Mouse (Mus musculus) left cerebral cortex, adult 6 months (tissue): ENCODE results near the gene Rhoa. TPM values are rescaled to one million over a fixed set of nuclear protein-coding genes. Genes with fewer than 3 reads are reported as not detected.

Experiments
- long read RNA-seq, 2 experiments: library from polyadenylated mRNA; unstranded; transcript quantifications; one replicate each; pipeline ENCODE4 v2.0.0; 2019 to 2020
- polyA plus RNA-seq: library from polyadenylated mRNA; unstranded; fragments of <200 nt; fragmentation: Nextera tagmentation; gene quantifications from 2 replicates; pipeline ENCODE4 v1.2.3, GENCODE M21; 2021

Rhoa gene
- 152 and 166 TPM in 2 replicates for polyA plus RNA-seq
- long read RNA-seq, experiment 1, transcript Rhoa-205 (6 exons, 852 nt): minor isoform, 20 of 1,406 reads
- long read RNA-seq, experiment 1, transcript Rhoa-201 (6 exons, 2,197 nt): major isoform, 1,318 of 1,406 reads
- long read RNA-seq, experiment 1, transcript Rhoa-202 (3 exons, 667 nt): minor isoform, 6 of 1,406 reads
- long read RNA-seq, experiment 1, partial matches to known transcripts: 36 of 1,406 reads
- long read RNA-seq, experiment 1, other reads (novel, unspliced or antisense): 26 of 1,406 reads
- long read RNA-seq, experiment 2, transcript Rhoa-205 (6 exons, 852 nt): minor isoform, 6 of 296 reads
- long read RNA-seq, experiment 2, transcript Rhoa-201 (6 exons, 2,197 nt): major isoform, 212 of 296 reads
- long read RNA-seq, experiment 2, partial matches to known transcripts: 72 of 296 reads
- long read RNA-seq, experiment 2, other reads (novel, unspliced or antisense): 4 of 296 reads

DNA sequence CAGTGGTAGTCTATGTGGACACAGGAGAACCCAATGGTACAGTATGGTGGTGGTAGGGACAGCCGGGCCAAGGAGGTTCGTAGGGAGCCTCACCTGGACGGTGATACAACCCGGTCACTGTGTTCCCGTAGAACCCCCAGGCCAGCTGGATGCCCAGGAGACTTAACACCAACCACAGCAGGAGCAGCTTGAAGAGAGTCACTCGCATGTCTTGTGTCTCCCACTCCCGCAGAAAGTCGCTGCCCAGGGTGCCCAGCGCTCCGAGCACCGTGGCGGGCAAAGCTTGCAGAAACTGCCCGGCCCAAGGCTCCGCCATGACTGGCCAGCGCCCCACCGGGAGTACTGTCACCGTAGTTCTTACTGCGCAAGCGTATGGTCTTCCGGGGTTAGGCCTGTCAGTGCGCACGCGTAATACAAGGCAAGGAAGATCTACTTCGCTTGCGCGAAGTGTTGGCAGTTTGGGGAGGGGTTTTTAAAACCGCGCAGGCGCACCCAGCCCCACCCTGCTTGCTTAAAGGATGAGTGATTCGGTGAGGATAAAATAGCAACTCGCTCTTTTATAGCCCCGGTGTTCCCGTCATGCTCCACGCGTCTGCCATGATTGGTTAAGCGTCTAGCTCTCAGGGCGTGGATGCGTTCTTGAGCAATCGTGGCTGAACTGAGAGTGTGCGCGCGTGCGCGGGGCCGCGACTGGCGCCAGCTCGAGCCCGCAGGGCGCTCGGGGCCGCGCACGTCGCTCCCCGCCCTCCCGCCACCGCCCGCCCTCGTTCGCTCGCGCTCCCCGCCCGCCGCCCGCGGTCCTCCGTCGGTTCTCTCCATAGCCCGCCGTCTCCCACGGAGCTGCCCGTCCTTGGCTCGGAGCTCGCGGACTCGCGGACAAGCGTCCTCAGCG lies at the start of gene Rhoa, which contains the start of gene Tcta:
Gene Rhoa (plus strand): TSS at position 501 of the 892 bp plus-strand sequence.
Gene Tcta (minus strand): TSS at position 532 of the 892 bp plus-strand sequence.

DNA sequence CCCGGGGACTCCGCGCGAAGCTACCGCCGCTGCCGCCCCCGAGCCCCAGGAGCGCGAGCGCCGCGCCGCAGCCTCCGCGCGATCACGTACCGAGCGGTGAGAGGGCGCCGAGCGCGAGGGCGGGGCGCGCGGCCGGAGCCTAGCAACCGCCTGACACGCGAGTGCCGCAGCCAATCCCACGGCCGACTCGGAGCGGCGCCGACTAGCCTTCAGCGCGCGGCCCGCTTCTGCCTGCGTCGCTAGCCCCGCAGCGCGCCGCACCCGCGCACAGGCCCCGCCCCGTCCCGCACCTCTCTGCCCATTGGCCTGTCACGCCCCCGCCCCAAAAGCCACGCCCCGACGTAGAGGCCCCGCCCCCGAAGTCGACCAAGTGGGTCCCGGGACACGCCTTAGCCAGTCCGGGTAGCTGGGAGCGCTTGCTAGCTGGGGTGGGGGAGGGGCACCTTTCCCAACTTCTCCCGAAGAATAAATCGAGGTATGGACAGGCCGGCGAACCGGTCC lies 42.2 kb upstream of the Rhoa start, which contains the start of gene Dag1:
Gene Dag1 (minus strand): TSS at position 269 of the 501 bp plus-strand sequence.

DNA sequence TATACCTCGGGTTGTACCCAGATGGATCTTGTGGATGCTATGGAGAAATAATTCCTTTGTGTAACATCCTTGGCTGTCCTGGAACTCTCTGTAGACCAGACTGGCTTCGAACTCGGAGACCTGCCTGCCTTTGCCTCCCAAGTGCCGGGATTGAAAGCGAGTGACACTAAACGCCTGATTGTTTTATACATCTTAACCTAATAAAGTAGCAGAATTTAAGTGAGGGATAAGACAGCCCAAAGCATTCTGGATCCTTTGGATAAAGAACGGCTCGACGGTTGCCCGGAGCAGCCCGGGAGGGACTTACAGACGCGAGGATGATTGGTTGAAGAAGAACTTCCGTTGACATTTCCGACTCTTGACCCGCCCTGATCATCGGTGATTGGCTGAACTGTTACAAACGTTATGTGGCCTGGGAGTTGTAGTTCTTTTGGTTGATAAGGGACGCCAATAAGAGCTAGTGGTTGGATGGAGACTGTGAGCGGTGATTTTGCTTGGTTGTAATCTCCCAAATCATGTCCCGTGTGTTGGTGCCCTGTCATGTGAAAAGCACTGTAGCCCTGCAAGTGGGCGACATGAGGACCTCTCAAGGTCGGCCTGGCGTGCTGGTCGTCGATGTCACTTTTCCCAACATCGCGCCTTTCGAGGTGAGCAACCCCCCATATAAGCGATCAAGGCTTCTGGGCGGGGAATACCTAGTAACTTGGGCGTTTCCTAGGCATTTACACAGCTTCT lies 15.7 kb upstream of the Rhoa start, which contains the start of gene Nicn1:
Gene Nicn1 (plus strand): TSS at position 414 of the 735 bp plus-strand sequence.

DNA sequence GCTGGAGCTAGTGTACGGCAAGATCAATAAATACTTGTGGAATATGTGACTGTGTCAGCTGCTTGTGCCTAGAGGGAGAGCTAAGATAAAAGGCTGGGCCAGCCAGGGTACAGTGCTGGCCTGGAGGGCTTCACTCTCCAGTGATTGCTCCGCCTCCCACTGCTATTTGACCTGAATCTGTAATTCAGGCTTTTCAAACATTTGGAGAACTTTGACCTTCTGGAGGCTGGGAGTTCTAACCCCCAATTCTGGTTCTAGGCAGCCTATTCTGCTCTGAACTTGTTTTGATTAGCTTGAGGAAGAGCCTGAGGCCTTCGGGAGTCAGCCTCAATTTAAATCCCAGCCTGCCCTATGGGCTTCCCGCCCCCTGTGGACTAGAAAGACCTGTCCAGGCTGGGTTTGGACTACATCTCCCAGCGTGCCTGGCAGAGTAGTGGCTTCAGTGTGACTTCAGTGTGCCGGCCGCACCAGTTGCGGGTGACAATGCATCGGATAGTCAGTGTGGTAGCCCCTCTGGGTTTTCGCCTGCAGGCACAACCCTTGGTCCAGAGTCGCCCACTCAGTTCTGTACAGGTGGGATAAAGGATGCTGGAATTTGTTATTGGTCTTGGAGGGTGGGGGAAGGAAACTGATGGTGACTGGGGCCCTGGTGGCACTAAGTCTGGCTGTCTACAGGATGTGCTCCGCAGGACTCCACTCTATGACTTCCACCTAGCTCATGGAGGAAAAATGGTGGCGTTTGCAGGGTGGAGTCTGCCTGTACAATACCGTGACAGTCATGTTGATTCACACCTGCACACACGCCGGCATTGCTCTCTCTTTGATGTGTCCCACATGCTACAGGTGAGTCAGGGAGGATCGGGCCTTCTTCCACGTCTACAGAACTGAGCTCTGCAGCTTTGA lies 9.2 kb upstream of the Rhoa start, which contains the start of gene Amt:
Gene Amt (plus strand): TSS at position 401 of the 903 bp plus-strand sequence.

DNA sequence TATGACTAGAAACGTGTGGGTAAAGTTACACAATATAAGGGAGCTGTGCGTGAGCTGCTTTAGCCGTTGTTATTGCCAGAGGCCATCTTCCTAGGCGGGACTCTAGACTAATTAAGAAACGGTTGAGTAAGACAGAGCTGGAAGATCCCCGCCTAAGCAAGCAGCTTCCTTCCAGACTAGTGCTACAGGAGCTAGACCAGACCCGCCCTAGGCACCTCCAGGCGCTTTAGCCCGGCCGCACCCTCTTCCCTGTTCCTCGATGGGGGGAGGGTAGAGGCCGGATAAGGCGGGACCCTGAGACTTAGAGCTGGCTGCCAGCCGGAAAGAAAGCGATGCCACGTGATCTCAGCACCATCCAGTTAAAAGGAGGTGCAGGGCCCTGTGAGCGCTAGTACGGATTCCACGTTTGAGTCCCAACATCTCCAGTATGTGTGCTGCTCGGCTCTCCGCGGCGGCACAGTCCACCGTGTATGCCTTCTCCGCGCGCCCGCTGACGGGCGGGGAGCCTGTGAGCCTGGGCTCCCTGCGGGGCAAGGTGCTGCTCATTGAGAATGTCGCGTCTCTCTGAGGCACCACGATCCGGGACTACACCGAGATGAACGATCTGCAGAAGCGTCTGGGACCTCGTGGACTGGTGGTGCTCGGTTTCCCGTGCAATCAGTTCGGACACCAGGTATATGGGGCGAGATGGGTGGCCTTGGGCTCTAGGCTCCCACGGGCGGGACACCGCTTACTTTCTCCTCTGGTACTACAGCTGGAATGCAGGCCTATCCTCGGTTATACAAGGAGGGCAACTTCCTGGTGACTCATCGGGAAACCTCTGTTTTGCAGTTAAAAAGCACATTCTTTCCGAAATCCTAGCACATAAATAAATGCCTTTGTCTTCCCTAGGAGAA lies 33.2 kb downstream of the Rhoa start, which contains the start of gene Gpx1:
Gene Gpx1 (plus strand): TSS at position 18 of the 896 bp plus-strand sequence.

DNA sequence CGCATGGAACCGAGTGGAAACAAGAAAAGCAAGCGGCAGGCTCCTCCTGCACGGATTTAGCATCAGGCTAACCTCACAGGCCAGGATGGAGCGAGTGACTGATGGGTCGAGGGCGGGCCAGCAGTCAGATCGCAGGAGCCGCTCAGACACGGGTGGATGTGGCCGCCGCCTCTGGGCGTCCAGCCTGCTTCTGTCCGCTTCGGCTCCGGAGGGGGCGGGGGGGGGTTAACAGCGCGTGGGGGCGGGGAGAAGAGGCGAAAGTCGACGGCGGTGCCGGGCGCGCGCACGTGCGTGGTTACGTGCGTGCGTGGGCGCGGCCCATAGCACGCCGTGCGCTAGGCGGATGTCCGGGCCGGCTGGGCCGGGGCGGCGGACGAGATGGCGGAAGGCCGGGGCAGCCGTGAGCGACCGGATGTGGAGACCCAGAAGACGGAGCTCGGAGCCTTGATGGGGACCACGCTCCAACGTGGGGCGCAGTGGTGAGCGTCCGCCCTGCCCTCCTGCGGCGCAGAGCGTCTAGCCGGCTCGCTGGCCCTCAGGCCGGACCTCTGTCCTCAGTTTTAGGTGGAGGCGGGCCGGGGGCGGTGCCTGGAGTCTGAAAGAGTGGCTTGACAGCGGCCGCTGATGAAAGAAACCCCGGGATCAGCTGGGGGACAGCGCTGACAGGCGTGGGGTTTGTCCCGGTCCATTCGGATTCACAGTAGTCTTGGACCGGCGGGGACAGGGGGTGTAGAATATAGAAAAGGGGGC lies 41.8 kb downstream of the Rhoa start, which contains the start of gene Usp4:
Gene Usp4 (plus strand): TSS at position 314 of the 750 bp plus-strand sequence.

Other genes with a start within 250 kb of the Rhoa start
- not detected in 2 replicates for gene Mst1, start 225.7 kb upstream of the Rhoa start, polyA plus RNA-seq
- gene Rnf123, start 222.8 kb upstream of the Rhoa start, polyA plus RNA-seq: 20.6 and 25.3 TPM in 2 replicates
- gene Apeh, start 211.5 kb upstream of the Rhoa start, polyA plus RNA-seq: 8.8 and 9.9 TPM in 2 replicates
- 19.1 and 28.0 TPM in 2 replicates for gene Bsn, start 115.7 kb upstream of the Rhoa start, polyA plus RNA-seq
- 29.7 and 39.5 TPM in 2 replicates for gene Dag1, start 42.2 kb upstream of the Rhoa start, polyA plus RNA-seq
- 108 and 150 TPM in 2 replicates for gene Nicn1, start 15.7 kb upstream of the Rhoa start, polyA plus RNA-seq
- gene Amt, start 9.3 kb upstream of the Rhoa start, polyA plus RNA-seq: 40.1 and 51.1 TPM in 2 replicates
- 48.4 and 51.8 TPM in 2 replicates for gene Tcta, start within 50 bp of the Rhoa start, polyA plus RNA-seq
- 175 and 176 TPM in 2 replicates for gene Gpx1, start 32.8 kb downstream of the Rhoa start, polyA plus RNA-seq
- gene Usp4, start 41.7 kb downstream of the Rhoa start, polyA plus RNA-seq: 37.5 and 44.5 TPM in 2 replicates
- 0.23 and 0.31 TPM in 2 replicates for gene 1700102P08Rik, start 86.7 kb downstream of the Rhoa start, polyA plus RNA-seq
- gene Ccdc36, start 122.4 kb downstream of the Rhoa start, polyA plus RNA-seq: 0.20 TPM in 2 replicates
- not detected in 2 replicates for gene BC048562, start 130.4 kb downstream of the Rhoa start, polyA plus RNA-seq
- gene Ccdc71, start 154.4 kb downstream of the Rhoa start, polyA plus RNA-seq: 20.5 and 20.9 TPM in 2 replicates
- gene Klhdc8b, start 155.5 kb downstream of the Rhoa start, polyA plus RNA-seq: 17.6 and 22.8 TPM in 2 replicates
- 3.7 and 4.3 TPM in 2 replicates for gene Lamb2, start 173.6 kb downstream of the Rhoa start, polyA plus RNA-seq
- gene Usp19, start 184.5 kb downstream of the Rhoa start, polyA plus RNA-seq: 12.0 and 22.8 TPM in 2 replicates
- gene Qars, start 201.6 kb downstream of the Rhoa start, polyA plus RNA-seq: 48.3 and 58.7 TPM in 2 replicates
- 60.6 and 69.0 TPM in 2 replicates for gene Qrich1, start 210.7 kb downstream of the Rhoa start, polyA plus RNA-seq